Mouse (Mus musculus): ENCODE measurements around the gene Dnajc5. TPM values are rescaled to one million over a fixed set of nuclear protein-coding genes. Genes with fewer than 3 reads are reported as not detected.

The Dnajc5 gene
- polyA plus RNA-seq, 1 experiment from 2014 or later = 120 TPM

- Histone ChIP-seq H3K4me1 (ENCODE audit: control insufficient read depth, insufficient read depth, low read length) (peaks cover 15% of the 10 kb centered on the region), H3K27me3 (ENCODE audit: control insufficient read depth, insufficient read depth, low read length) (no peaks in the 10 kb centered on the region), H3K4me3 (ENCODE audit: low read depth, low read length) (peak overlapping the region; percentile 89), H3K4me2 (ENCODE audit: low read depth) (peak overlapping the region; percentile 84), H3K36me3 (ENCODE audit: control insufficient read depth, insufficient read depth, low read length) (no peaks in the 10 kb centered on the region; the same call in 1 of the 2 replicates), H3K9me3 (ENCODE audit: control insufficient read depth, low read length) (no peaks in the 10 kb centered on the region), H3K9ac (ENCODE audit: low read length) (peak overlapping the region; percentile 81), H3K27ac (ENCODE audit: low read depth, low read length) (peak overlapping the region; percentile 65)
- ATAC-seq (ENCODE audit: insufficient read depth, low FRiP score, low TSS enrichment) (peak; percentile 90), DNase-seq (ENCODE audit: low spot score) (peak; percentile 96)
- 1% methylated on average over 57 of the region's 57 CpGs for WGBS
Measured at GRCm38 (mm10) chr2:181600828-181601750, 80.8 kb downstream of the Dnajc5 start.

GRCm38 (mm10) chr2:181601751-181602145 lies 81.5 kb downstream of the Dnajc5 start:
- WGBS = 29% methylated on average over 10 of the region's 10 CpGs
- Histone ChIP-seq H3K36me3 (ENCODE audit: control insufficient read depth, insufficient read depth, low read length) (no peaks in the 10 kb centered on the region), H3K9me3 (ENCODE audit: control insufficient read depth, low read length) (no peaks in the 10 kb centered on the region), H3K4me2 (ENCODE audit: low read depth) (peak overlapping the region; percentile 84), H3K27ac (ENCODE audit: low read depth, low read length) (no peak overlapping the region; the same call in 1 of the 2 replicates), H3K9ac (ENCODE audit: low read length) (peak overlapping the region; percentile 81), H3K4me3 (ENCODE audit: low read depth, low read length) (peak overlapping the region; percentile 89), H3K27me3 (ENCODE audit: control insufficient read depth, insufficient read depth, low read length) (no peaks in the 10 kb centered on the region), H3K4me1 (ENCODE audit: control insufficient read depth, insufficient read depth, low read length) (peaks cover 15% of the 10 kb centered on the region)
- no peak for ATAC-seq (ENCODE audit: insufficient read depth, low FRiP score, low TSS enrichment)
- DNase-seq (ENCODE audit: low spot score) = no peak

- Histone ChIP-seq H3K27ac (ENCODE audit: low read depth, low read length) (no peak overlapping the region), H3K9ac (ENCODE audit: low read length) (no peak overlapping the region), H3K4me3 (ENCODE audit: low read depth, low read length) (peak overlapping the region; percentile 89; the same call in 1 of the 2 replicates), H3K9me3 (ENCODE audit: control insufficient read depth, low read length) (no peaks in the 10 kb centered on the region), H3K36me3 (ENCODE audit: control insufficient read depth, insufficient read depth, low read length) (no peaks in the 10 kb centered on the region), H3K4me1 (ENCODE audit: control insufficient read depth, insufficient read depth, low read length) (peaks cover 15% of the 10 kb centered on the region), H3K27me3 (ENCODE audit: control insufficient read depth, insufficient read depth, low read length) (no peaks in the 10 kb centered on the region), H3K4me2 (ENCODE audit: low read depth) (peak overlapping the region; percentile 84; the same call in 1 of the 2 replicates)
- WGBS = 78% methylated on average over 4 of the region's 4 CpGs
- DNase-seq (ENCODE audit: low spot score) (no peak), ATAC-seq (ENCODE audit: insufficient read depth, low FRiP score, low TSS enrichment) (no peak)
Measured at GRCm38 (mm10) chr2:181602367-181602766, 82.1 kb downstream of the Dnajc5 start.

Small RNA genes lying within 50 kb of the gene (microRNA-seq; reads per million reads assigned to microRNA genes)
- not detected for gene Mir7006

Other genes with a start within 250 kb of the Dnajc5 start
- gene Gmeb2, start 232.4 kb upstream of the Dnajc5 start, polyA plus RNA-seq (2014; fragmentation: Nextera tagmentation; extraction: Ambion mirVana) = 21.6 and 21.9 TPM in 2 replicates
- 391 and 430 TPM in 2 replicates for gene Stmn3, start 206.0 kb upstream of the Dnajc5 start, polyA plus RNA-seq (2014; fragmentation: Nextera tagmentation; extraction: Ambion mirVana)
- 53.7 and 61.8 TPM in 2 replicates for gene Rtel1, start 200.7 kb upstream of the Dnajc5 start, polyA plus RNA-seq (2014; fragmentation: Nextera tagmentation; extraction: Ambion mirVana)
- gene Zgpat, start 155.6 kb upstream of the Dnajc5 start, polyA plus RNA-seq (2014; fragmentation: Nextera tagmentation; extraction: Ambion mirVana) = 44.5 and 46.4 TPM in 2 replicates
- gene Arfrp1, start 155.1 kb upstream of the Dnajc5 start, polyA plus RNA-seq (2014; fragmentation: Nextera tagmentation; extraction: Ambion mirVana) = 63.3 and 69.8 TPM in 2 replicates
- gene Lime1, start 140.4 kb upstream of the Dnajc5 start, polyA plus RNA-seq (2014; fragmentation: Nextera tagmentation; extraction: Ambion mirVana) = 23.9 and 24.2 TPM in 2 replicates
- 20.2 and 21.9 TPM in 2 replicates for gene Zbtb46, start 61.1 kb upstream of the Dnajc5 start, polyA plus RNA-seq (2014; fragmentation: Nextera tagmentation; extraction: Ambion mirVana)
- gene Abhd16b, start 27.3 kb upstream of the Dnajc5 start, polyA plus RNA-seq (2014; fragmentation: Nextera tagmentation; extraction: Ambion mirVana) = 0.22 TPM in 1 of 2 replicates, not detected in the other
- gene Tpd52l2, start 23.3 kb upstream of the Dnajc5 start, polyA plus RNA-seq (2014; fragmentation: Nextera tagmentation; extraction: Ambion mirVana) = 141 and 142 TPM in 2 replicates
- 51.8 and 52.2 TPM in 2 replicates for gene Uckl1, start 64.4 kb downstream of the Dnajc5 start, polyA plus RNA-seq (2014; fragmentation: Nextera tagmentation; extraction: Ambion mirVana)
- gene Prpf6, start 71.4 kb downstream of the Dnajc5 start, polyA plus RNA-seq (2014; fragmentation: Nextera tagmentation; extraction: Ambion mirVana) = 74.8 and 85.1 TPM in 2 replicates
- gene Zfp512b, start 72.3 kb downstream of the Dnajc5 start, polyA plus RNA-seq (2014; fragmentation: Nextera tagmentation; extraction: Ambion mirVana) = 38.1 and 39.5 TPM in 2 replicates
- 74.6 and 90.1 TPM in 2 replicates for gene Samd10, start 78.7 kb downstream of the Dnajc5 start, polyA plus RNA-seq (2014; fragmentation: Nextera tagmentation; extraction: Ambion mirVana)
- gene Gm29797, start 136.5 kb downstream of the Dnajc5 start, polyA plus RNA-seq (2014; fragmentation: Nextera tagmentation; extraction: Ambion mirVana) = not detected in 2 replicates
- gene Sox18, start 151.2 kb downstream of the Dnajc5 start, polyA plus RNA-seq (2014; fragmentation: Nextera tagmentation; extraction: Ambion mirVana) = 17.6 and 18.1 TPM in 2 replicates
- 20.9 and 26.6 TPM in 2 replicates for gene Tcea2, start 159.8 kb downstream of the Dnajc5 start, polyA plus RNA-seq (2014; fragmentation: Nextera tagmentation; extraction: Ambion mirVana)
- gene Rgs19, start 173.5 kb downstream of the Dnajc5 start, polyA plus RNA-seq (2014; fragmentation: Nextera tagmentation; extraction: Ambion mirVana) = 66.6 and 68.9 TPM in 2 replicates
- gene Lkaaear1, start 178.0 kb downstream of the Dnajc5 start, polyA plus RNA-seq (2014; fragmentation: Nextera tagmentation; extraction: Ambion mirVana) = not detected in 2 replicates
- gene Oprl1, start 194.5 kb downstream of the Dnajc5 start, polyA plus RNA-seq (2014; fragmentation: Nextera tagmentation; extraction: Ambion mirVana) = 19.9 and 21.5 TPM in 2 replicates
- gene Myt1, start 242.8 kb downstream of the Dnajc5 start, polyA plus RNA-seq (2014; fragmentation: Nextera tagmentation; extraction: Ambion mirVana) = 36.6 and 42.3 TPM in 2 replicates